Mouse (Mus musculus): ENCODE measurements at regions not wholly inside any gene's neighbourhood (a gene's known extent, or its start where the extent isn't known, plus 50 kb on each side); places are given as distances from the start of the nearest gene placed in this dataset.
A peak's percentile ranks its signal among the peaks of the same experiment; 100 is the strongest.

- DNase-seq (ENCODE audit: low spot score in 2 of 2): no peak
These were observed 105.5 kb upstream of the Ccnd1 start for GRCm38 (mm10) chr7:145045230-145045629.

GRCm38 (mm10) chr7:145043455-145044149, 103.9 kb upstream of the Ccnd1 start:
- DNase-seq (ENCODE audit: low spot score in 2 of 2): no peak

GRCm38 (mm10) chr7:145040871-145041270, 101.1 kb upstream of the Ccnd1 start:
- DNase-seq (ENCODE audit: low spot score in 2 of 2): no peak

GRCm38 (mm10) chr7:145034385-145034784, 94.7 kb upstream of the Ccnd1 start:
- no peak for DNase-seq (ENCODE audit: low spot score in 2 of 2)

- no peak for DNase-seq (ENCODE audit: low spot score in 2 of 2)
These were observed 91.5 kb upstream of the Ccnd1 start for GRCm38 (mm10) chr7:145031275-145031674.

GRCm38 (mm10) chr7:145030635-145031141, 91.0 kb upstream of the Ccnd1 start:
- peak; percentile 28 to 34 for DNase-seq (ENCODE audit: low spot score in 2 of 2)

GRCm38 (mm10) chr7:145029622-145030021, 89.9 kb upstream of the Ccnd1 start:
- DNase-seq (ENCODE audit: low spot score in 2 of 2): no peak

- DNase-seq (ENCODE audit: low spot score in 2 of 2): peak; percentile 22 to 23
These were observed 89.4 kb upstream of the Ccnd1 start for GRCm38 (mm10) chr7:145029124-145029523.

GRCm38 (mm10) chr7:145027061-145027460, 87.3 kb upstream of the Ccnd1 start:
- no peak for DNase-seq (ENCODE audit: low spot score in 2 of 2)

- no peak for DNase-seq (ENCODE audit: low spot score in 2 of 2)
These were observed 86.2 kb upstream of the Ccnd1 start for GRCm38 (mm10) chr7:145026014-145026285.

- no peak for DNase-seq (ENCODE audit: low spot score in 2 of 2)
These were observed 85.7 kb upstream of the Ccnd1 start for GRCm38 (mm10) chr7:145025186-145026013.

- no peak for DNase-seq (ENCODE audit: low spot score in 2 of 2)
These were observed 84.9 kb upstream of the Ccnd1 start for GRCm38 (mm10) chr7:145024651-145025050.

- DNase-seq (ENCODE audit: low spot score in 2 of 2): no peak
These were observed 79.4 kb upstream of the Ccnd1 start for GRCm38 (mm10) chr7:145019137-145019536.

GRCm38 (mm10) chr7:145018149-145018548, 78.4 kb upstream of the Ccnd1 start:
- DNase-seq (ENCODE audit: low spot score in 2 of 2): no peak

- DNase-seq (ENCODE audit: low spot score in 2 of 2): no peak
These were observed 75.8 kb upstream of the Ccnd1 start for GRCm38 (mm10) chr7:145015463-145016085.

GRCm38 (mm10) chr7:145010757-145011156, 71.0 kb upstream of the Ccnd1 start:
- DNase-seq (ENCODE audit: low spot score in 2 of 2): no peak

- no peak for DNase-seq (ENCODE audit: low spot score in 2 of 2)
These were observed 70.3 kb upstream of the Ccnd1 start for GRCm38 (mm10) chr7:145010004-145010403.

- DNase-seq (ENCODE audit: low spot score in 2 of 2): no peak
These were observed 69.1 kb upstream of the Ccnd1 start for GRCm38 (mm10) chr7:145008662-145009333.

- DNase-seq (ENCODE audit: low spot score in 2 of 2): no peak
These were observed 67.5 kb upstream of the Ccnd1 start for GRCm38 (mm10) chr7:145007216-145007615.

- DNase-seq (ENCODE audit: low spot score in 2 of 2): no peak
These were observed 61.9 kb upstream of the Ccnd1 start for GRCm38 (mm10) chr7:145001503-145002084.

GRCm38 (mm10) chr7:144999741-145000140, 60.0 kb upstream of the Ccnd1 start:
- DNase-seq (ENCODE audit: low spot score in 2 of 2): no peak

GRCm38 (mm10) chr7:144996847-144997246, 57.1 kb upstream of the Ccnd1 start:
- no peak for DNase-seq (ENCODE audit: low spot score in 2 of 2)
